Mouse (Mus musculus) subcutaneous adipose tissue, adult 2 months (tissue): ENCODE data around the gene Zfp42. TPM values are rescaled to one million over a fixed set of nuclear protein-coding genes. Genes with fewer than 3 reads are reported as not detected.

ENCODE experiments used
- polyA plus RNA-seq: library from polyadenylated mRNA; depleted of rRNA; stranded (reverse); fragments of >200 nt; gene quantifications from 2 replicates; pipeline ENCODE4 v1.2.3, GENCODE M21; 2012; ENCODE audit warnings: low replicate concordance; rRNA removed

Gene Zfp42
- polyA plus RNA-seq, result not detected in 2 replicates

DNA sequence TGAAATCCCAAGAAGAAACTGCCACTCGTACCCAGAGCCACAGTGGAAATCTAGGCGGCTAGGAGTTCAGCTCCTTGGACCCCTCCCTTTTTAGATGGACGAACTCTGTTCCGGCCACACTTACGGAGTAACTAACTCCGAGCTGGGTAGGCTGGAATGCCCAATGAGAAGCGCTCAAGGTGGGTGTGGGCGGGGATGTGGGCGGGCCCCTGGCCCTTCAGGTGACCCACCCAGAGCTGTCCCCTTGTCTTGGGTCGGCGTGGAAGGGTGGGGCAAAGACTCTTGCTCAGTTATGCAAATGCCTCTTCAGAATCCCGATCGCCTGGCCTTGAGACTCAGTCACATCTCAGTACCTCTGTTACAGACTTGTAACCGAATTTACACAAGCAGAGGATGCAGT, at the start of gene Zfp42:
Gene Zfp42, minus strand, starts transcription at position 85 of the 400 bp plus-strand sequence.

Other genes starting within 250 kb of the Zfp42 start
- gene Triml1, start 165.5 kb downstream of the Zfp42 start, polyA plus RNA-seq, result not detected in 2 replicates
- not detected in 2 replicates for gene Triml2, start 126.4 kb downstream of the Zfp42 start, polyA plus RNA-seq
- not detected in 2 replicates for gene Adam26b, start 221.1 kb upstream of the Zfp42 start, polyA plus RNA-seq